Mouse (Mus musculus) cerebellum, adult 2 months (tissue): ENCODE measurements at regions not wholly inside any gene's neighbourhood (a gene's known extent, or its start where the extent isn't known, plus 50 kb on each side); places are given as distances from the start of the nearest gene placed in this dataset.

Experiments used
- CTCF ChIP-seq: fragments of 200-500 bp; IDR thresholded peaks from 2 replicates; pipeline ENCODE4 v1.5.1; 2011; ENCODE audit warnings: low read depth, mild to moderate bottlenecking, control low read depth, low read length, moderate library complexity, borderline replicate concordance; ENCODE audit not compliant: insufficient read depth
- POLR2A ChIP-seq: fragments of 200-500 bp; IDR thresholded peaks from 2 replicates; pipeline ENCODE4 v1.6.1; 2011; ENCODE audit warnings: low read length, control low read depth, borderline replicate concordance; ENCODE audit not compliant: insufficient read depth

DNA sequence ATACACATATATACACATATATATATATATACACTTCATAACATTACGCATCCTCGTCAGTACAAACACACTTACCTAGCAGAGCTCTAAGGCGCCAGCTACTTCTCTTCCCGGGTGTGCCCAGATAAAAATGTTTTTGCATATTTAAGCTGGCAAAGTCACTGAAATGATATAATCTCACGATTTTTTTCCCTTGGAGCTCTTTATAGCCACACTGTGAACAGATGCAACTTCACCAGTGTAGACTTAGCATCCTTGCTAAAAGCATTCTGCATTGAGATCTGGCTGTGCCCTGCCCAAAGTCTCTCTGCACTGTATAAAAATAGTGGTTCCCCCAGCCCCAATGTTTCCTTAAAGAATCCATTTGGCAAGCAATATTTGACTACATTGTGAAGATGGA lies 143.5 kb downstream of the Ddx11 start:
- TF ChIP-seq POLR2A (no peak), CTCF (no peak)
